Mouse (Mus musculus): ENCODE results near the gene Dna2.
"Not testable (repeated sequence)": the region's sequence is repeated elsewhere in the genome, so short reads cannot be mapped to it uniquely, and the experiment has no call there.

Dna2 gene

DNA sequence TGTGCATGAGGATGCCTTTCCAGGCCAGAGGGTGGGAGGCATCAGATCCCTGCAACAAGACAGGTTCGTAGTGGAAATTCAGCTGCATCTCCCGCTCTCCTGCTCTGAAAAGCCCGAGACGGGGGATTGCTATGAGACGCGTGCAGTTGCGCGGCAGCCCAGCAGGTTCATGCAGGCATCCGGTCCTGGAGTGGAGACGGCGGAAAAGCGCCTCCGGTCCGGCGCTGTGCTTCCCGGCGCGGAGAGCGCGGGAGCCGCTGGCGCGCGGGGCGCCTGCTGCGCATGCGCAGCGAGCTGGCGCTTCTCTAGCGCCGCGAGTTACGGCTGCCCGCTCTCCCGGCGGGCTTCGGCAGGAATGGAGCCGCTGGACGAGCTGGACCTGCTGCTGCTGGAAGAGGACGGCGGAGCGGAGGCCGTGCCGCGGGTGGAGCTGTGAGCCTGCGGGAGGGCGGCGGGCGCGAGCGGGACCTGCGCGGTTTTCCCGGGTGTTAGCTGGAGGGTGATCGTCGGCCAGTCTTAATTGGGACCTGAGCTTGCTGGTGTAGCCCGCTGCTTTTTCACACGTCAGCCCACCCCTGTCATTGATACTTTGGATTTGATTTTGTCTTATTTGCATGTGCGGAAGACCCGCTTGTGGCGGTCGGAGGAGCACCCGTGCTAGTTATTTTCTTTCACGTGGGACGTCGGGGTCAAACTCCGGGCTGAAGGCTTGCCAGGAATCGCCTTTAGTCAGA is at the start of gene Dna2:
TSS of gene Dna2 (plus strand) at position 289 of the 734 bp plus-strand sequence.
- peak; percentile 69 to 84 for DNase-seq

GRCm38 (mm10) chr10:62897437-62897836 is 49.4 kb upstream of the Dna2 start:
- DNase-seq = no peak

DNA sequence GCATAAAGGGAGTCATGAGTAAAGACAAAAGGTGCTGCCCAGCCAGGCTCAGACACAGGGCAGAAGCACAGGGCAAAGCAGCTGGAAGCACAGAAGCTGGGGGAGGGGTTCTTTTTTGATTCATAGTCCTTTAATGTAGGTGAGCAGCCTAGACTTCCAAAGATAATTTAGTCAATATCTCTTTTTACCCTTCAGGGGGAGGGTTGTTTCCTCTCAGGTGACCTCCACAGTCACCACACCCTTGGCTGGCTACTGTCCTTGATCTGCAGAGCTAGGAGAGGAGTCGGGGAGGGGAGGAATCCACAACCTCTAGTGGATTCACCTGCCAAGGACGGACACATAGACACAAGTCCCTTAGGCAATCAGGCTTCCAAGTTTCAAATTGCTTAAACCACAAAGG is 48.8 kb upstream of the Dna2 start:
- no peak for DNase-seq

GRCm38 (mm10) chr10:62900144-62900543 is 46.7 kb upstream of the Dna2 start:
- DNase-seq = no peak

- no peak for DNase-seq
Observed at GRCm38 (mm10) chr10:62901826-62902225, 45.0 kb upstream of the Dna2 start.

GRCm38 (mm10) chr10:62902829-62903228 is 44.0 kb upstream of the Dna2 start:
- DNase-seq = no peak

- DNase-seq = no peak
Observed at GRCm38 (mm10) chr10:62906336-62906735, 40.5 kb upstream of the Dna2 start.

DNA sequence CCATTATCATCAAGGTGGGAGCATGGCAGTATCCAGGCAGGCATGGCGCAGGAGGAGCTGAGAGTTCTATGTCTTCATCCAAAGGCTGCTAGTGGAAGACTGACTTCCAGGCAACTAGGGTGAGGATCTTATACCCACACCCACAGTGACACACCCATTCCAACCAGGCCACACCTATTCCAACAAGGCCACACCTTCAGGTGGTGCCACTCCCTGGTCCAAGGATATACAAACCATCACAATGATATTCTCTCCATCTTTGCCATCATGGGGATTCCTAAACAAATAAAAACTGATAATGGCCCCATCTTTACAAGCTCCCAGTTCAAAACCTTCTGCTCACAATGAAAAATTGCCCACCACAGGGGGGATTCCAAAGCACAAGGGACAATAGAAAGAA is 37.9 kb upstream of the Dna2 start, which contains the start of gene Tet1:
TSS of gene Tet1 (minus strand) at position 101 of the 400 bp plus-strand sequence.
- not testable (repeated sequence) for DNase-seq

GRCm38 (mm10) chr10:62911120-62911519 is 35.7 kb upstream of the Dna2 start:
- DNase-seq = no peak

DNA sequence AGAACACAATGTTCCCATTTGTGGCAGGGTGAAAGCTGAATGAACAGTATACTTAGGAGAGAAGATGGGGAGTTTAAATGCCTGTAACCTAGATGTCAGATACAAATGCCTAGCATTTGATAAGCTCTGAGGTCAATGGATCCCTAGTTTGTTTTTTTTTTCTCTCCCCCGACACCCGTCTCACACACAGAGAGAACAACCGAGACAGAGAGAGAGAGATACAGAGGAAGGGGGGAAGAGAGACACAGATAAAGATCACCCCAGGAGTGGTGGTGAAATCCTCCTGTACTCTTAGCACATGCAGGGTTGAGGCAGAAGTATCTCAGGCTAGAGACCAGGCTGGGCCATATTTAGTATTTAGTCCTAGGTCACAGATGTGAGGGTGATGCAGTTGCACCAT is 27.8 kb upstream of the Dna2 start:
- no peak for DNase-seq

DNA sequence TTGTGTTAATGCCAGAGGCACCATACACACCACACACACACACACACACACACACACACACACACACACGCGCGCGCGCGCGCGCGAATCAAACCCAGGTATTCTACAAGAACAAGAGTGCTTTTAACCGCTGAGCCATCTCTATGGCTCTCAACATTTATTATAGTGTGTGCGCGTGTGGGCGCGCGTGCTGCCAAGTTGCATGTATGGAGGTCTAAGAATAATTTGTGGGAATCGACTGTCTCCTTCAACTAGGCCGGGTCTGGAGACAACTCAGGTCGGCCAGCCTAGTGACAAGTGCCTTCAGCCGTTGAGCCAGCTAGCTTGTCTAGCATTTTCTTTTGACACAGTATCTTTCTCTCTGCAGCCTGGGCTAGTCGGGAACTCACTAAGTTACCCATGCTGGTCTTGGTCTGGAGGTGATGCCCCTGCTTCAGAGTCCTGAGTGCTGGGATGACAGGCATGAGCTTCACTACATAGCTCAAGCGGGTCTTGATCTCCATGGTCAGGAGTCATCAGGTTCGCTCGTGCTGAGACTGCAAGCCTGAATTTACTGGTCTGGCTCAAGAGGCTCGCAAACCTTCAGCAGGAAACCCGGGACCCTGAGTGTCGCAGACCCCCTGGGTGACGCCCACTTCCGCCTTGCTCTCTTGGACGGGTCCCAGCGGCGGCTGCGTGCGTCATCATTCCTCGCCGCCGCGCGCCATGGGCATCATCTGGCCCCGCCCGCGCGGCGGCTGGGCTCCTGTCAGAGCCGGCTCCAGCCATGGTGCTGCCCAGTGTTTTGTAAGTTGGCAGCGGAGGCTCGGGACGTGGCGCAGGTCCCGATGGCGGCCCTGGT is 26.7 kb upstream of the Dna2 start, which contains the start of gene Slc25a16:
TSS of gene Slc25a16 (plus strand) at position 709 of the 841 bp plus-strand sequence.
- DNase-seq = peak; percentile 84 to 97

- DNase-seq = no peak
Observed at GRCm38 (mm10) chr10:62920766-62921156, 26.1 kb upstream of the Dna2 start.

DNA sequence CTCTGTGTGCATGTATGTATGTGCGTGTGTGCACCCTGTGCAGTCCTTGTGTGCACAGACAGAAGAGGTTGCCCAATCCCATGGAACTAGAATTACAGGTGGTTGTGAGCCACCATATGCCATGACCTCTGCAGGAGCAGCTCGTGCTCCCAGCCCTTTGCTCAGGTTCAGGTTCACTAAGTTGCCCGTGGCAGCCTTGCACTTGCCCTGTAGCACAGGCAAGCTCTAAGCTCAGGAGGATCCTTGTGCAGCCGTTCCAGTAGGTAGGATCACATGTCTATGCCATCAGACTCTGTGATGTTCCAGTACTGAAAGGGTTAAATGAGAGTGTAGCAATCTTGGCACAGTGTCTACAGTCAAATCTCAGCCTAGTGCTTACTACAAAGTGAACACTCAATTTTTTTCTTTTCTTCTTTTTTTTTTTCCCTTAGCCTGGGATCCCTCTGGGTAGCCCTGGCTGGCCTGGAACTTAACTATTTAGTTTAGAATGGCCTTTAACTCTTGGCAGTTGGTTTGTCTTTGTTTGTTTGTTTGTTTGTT is 22.7 kb upstream of the Dna2 start:
- DNase-seq = no peak

- DNase-seq = no peak
Observed at GRCm38 (mm10) chr10:62932381-62932780, 14.4 kb upstream of the Dna2 start.

DNA sequence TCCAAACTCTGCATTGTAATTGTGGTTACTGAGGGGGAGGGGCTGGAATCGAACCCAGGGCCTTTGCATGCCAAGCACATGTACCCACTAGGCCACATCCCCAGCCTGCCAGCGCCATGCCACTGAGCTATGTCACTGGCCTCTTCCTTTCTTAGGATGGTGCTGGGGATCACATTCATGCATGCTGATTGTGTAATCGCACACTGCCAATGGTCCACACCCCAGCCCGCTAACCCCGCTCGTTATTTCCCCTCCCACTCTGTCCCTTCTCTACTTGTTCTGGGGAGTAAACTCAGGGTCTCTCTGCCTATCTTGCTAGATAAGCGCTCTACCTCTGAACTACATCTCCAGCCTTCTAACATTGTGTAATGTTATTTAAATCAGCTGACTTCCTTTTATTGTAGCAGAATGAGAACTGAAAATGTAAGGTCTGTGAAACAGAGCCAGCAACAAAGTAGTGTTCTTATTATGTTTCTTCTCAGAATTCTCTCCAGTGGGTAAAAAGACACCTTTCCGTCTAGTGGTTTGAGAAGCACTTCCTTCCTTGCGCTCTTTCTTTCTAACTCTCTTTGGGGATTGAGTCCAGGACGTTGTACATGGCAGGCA is 1.7 kb upstream of the Dna2 start:
- no peak for DNase-seq

- no peak for DNase-seq
Observed at GRCm38 (mm10) chr10:62948551-62948950, 1.7 kb downstream of the Dna2 start.

DNA sequence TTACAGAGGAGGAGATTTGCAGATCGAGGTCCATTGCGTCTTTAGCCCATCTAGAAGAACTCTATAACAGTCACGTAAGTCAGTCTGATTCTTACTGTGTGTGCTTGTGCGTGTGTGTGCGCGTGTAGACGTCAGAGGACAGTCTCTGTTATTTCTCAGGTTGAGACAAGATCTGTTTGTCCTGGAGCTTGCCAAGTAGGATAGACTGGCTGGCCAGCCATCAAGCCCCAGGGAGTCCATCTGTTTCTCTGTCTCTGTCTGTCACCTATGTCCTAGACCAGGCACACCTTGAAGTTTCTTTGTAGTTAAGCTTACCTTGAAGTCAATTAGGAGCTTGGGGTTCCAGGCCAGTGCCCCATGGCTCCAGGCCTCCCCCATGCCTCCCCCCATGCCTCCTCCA is 17.1 kb downstream of the Dna2 start:
- DNase-seq = peak; percentile 69 to 74

DNA sequence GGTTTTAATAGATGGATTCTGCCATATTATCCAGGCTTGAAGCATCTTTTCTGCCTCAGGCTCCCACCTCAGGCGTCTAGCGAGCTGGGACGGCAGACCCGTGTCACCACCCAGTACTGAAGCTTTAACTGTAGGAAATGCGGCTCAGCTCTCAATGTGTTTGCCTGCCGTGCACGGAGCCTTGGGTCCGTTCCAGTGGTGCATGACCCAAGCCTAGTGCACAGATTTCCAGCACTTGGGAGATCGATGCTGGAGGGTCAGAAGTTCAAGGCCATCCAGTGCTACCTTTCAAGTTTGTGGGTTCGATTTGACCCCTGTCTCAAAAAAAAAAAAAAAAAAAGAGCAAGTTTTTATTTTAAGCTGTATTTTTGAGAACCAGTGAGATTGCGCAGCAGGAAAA is 19.0 kb downstream of the Dna2 start:
- DNase-seq = no peak

GRCm38 (mm10) chr10:62966291-62966690 is 19.5 kb downstream of the Dna2 start:
- DNase-seq = peak; percentile 35 to 39

DNA sequence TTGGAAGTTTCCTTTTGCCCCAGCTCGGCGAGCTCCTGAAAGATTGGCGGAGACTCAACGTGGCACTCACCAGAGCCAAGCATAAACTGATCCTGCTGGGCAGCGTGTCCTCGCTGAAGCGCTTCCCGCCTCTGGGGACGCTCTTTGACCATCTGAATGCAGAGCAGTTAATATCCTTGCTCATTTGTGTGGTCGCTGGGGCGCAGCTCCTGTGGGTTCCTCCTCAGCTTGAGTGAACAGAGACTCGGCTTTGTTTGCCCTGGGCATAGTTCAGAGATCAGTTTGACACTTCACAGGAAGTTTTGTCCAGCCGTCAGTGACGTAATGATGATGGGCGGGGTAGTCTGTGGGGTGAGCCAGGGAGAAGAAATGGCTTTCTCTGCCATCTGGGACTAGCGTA is 25.0 kb downstream of the Dna2 start:
- DNase-seq = peak; percentile 55 to 60

DNA sequence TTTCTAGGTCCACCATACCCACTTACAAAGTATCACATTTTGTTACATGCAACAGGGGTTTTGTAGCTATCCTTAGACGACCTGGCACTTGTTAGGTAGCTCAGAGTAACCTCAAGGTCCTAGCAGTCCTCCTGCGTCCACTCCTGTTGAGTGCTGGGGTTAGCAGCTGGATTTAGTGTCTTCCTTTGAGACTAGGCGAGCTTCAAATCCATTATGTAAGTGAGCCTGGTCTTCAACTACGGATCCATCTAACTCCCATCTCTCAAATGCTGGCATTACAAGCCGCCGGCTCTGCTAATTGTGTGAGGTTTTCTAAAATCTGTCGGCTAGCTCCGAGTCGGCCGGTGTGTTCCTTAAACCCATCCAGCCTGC is 32.8 kb downstream of the Dna2 start:
- no peak for DNase-seq

DNA sequence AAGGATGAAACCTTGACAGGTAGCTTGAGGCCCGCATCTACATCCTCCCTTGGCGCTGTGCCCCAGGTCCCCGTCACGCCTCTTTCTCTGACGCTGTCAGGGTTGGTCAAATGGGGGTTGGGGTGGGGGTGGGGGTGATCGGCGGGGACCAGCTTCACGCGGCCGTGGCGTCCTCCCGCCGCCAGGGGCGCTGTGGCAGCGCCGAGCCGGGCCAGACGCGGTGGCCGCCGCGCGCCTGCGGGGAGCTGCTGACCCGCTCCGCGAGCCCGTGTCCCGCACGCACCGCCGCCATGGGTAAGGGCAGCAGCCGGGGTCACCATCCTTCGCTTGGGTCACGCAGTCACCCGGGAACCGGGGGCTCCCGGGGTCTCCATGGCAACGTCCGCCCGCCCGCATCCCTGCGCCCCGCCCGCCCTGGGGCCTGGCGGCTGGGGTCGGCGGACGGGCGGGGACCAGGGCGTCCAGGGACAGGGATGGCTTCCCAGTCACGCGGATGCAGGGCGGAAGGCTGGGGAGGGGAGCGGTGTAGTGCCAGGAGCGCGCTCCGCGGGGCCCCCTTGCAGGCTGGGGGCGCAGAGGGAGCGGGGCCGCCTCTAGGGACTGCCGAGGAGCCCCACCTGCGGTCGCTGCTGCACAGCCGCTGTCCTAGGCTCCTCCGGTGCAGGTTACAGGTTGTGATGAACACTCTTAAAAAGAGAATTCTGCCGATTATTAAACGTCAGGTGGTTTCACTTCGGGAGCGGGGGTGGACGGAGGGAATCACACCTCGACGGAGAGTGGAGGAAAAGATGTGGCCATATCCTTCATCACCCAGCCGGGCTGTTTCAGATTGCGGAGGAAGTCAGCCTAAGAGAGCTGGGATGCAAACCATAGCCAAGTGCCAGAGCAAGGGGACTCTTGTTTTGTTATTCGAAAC is 33.5 kb downstream of the Dna2 start, which contains the start of gene Rufy2:
TSS of gene Rufy2 (plus strand) at position 185 of the 916 bp plus-strand sequence.
- peak; percentile 96 to 98 for DNase-seq
